Mouse (Mus musculus): ENCODE results near the gene Gid8. TPM values are rescaled to one million over a fixed set of nuclear protein-coding genes. Genes with fewer than 3 reads are reported as not detected.

Gene Gid8
- total RNA-seq, 1 experiment from 2014 or later = 72.3 TPM

GRCm38 (mm10) chr2:180748904-180749303 is 39.0 kb downstream of the Gid8 start:
- DNase-seq = no peak

DNA sequence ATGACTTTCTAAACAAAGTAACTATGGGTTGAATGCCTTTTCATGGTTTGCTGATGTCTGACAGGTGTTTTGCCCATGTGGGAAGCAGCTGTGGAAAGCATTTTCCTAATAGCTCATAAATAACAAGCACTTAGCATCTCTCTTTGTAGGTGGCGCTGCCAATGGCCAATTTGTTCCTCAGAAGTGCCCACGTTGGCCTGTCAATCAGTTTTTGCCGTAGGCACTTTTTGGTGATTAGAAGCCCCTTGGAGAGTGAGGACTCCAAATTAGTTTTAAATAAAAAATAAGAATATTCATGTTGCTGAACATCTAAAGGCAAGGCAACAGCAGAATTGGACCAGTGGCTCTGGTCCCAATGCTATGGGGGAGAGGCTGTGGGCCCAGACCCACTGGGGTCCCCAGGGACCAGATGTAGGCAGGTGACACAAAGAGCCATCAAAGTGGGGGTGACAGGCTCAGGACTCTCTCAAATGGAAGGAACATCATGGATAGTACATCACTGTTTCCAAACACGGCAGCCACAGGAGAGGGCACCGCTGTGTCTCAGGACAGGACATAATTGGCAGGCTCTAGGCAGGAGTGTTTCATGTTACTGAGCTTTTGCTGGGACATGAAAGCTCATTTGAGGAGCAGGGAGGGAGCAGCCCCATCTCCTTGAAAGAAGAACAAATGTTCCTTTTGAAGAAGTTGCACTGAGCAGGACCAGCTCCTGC is 45.2 kb downstream of the Gid8 start:
- no peak for DNase-seq

DNA sequence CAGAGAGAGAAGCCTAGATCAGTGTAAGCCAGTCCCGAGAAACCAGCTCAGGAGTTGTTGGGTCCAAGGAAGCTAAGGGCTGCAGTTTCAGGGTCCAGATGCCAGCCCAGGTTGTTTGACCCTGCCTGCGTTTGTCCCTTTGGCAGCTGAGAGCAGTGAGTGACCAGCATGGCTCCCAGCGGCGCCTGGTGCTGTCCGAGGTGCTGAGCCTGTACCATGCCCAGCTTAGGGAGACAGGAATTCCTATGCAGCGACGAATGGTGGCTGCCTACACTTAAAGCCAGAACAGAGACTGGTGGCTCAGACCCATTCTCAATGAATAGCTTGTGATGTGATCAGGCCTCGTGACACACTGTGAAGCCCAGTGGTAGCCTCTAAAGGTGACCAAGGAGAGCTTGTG is 46.0 kb downstream of the Gid8 start:
- DNase-seq = peak; percentile 70

DNA sequence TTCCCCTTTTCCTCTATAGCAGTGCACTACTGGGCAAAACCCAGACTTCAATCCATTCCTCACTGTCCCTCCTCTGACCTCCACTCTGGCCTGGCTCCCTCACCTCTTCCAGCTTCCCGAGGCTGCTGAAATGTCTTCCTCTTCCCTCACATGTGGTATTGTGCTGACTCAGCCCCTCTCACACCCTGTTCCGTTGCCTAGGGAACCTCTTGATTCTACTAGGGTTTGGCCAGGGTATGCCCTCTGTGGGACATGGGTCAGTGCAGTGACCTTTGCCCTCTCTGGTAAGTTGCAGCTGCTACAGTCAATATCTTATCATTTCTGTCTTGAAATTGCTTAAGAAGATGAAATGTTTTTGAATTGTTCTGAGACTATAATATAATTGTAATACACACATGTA is 46.9 kb downstream of the Gid8 start:
- no peak for DNase-seq

GRCm38 (mm10) chr2:180758513-180759263 is 48.8 kb downstream of the Gid8 start:
- DNase-seq = no peak

- DNase-seq = no peak
These were observed 55.1 kb downstream of the Gid8 start for GRCm38 (mm10) chr2:180764986-180765385.

GRCm38 (mm10) chr2:180765713-180766112 is 55.8 kb downstream of the Gid8 start:
- no peak for DNase-seq

Other genes starting within 250 kb of the Gid8 start
- gene Ntsr1, start 210.1 kb upstream of the Gid8 start, total RNA-seq (2021) = not detected in 2 replicates
- 17.7 and 22.3 TPM in 2 replicates for gene Mrgbp, start 128.8 kb upstream of the Gid8 start, total RNA-seq (2021)
- gene Ogfr, start 120.9 kb upstream of the Gid8 start, total RNA-seq (2021) = 44.2 and 53.5 TPM in 2 replicates
- 0.70 and 1.0 TPM in 2 replicates for gene Col9a3, start 112.3 kb upstream of the Gid8 start, total RNA-seq (2021)
- gene Tcfl5, start 67.4 kb upstream of the Gid8 start, total RNA-seq (2021) = not detected in 2 replicates
- gene Dido1, start 118 bp upstream of the Gid8 start, total RNA-seq (2021) = 49.8 and 53.0 TPM in 2 replicates
- gene Slc17a9, start 15.1 kb downstream of the Gid8 start, total RNA-seq (2021) = 1.1 and 2.2 TPM in 2 replicates
- gene Bhlhe23, start 66.8 kb downstream of the Gid8 start, total RNA-seq (2021) = not detected in 2 replicates
- gene Ythdf1, start 210.8 kb downstream of the Gid8 start, total RNA-seq (2021) = 43.5 and 54.0 TPM in 2 replicates
- not detected in 2 replicates for gene Birc7, start 218.9 kb downstream of the Gid8 start, total RNA-seq (2021)
- gene Nkain4, start 244.6 kb downstream of the Gid8 start, total RNA-seq (2021) = 2.2 and 2.7 TPM in 2 replicates